Mouse (Mus musculus) brain, embryonic 14.5 days (tissue): ENCODE measurements around the gene Lama4. TPM values are rescaled to one million over a fixed set of nuclear protein-coding genes. Genes with fewer than 3 reads are reported as not detected.

Source experiments
- DNase-seq: peaks from one replicate; pipeline ENCODE4 v3.0.0-alpha.2; 2011; ENCODE audit warnings: low read depth
- CTCF ChIP-seq: fragments of 200-500 bp; IDR thresholded peaks from 2 replicates; pipeline ENCODE4 v1.5.1; 2012; ENCODE audit warnings: inconsistent platforms, mild to moderate bottlenecking, moderate library complexity, borderline replicate concordance; ENCODE audit not compliant: insufficient read depth, insufficient read length; ENCODE audit errors: extremely low read depth
- POLR2A ChIP-seq: fragments of 200-500 bp; IDR thresholded peaks from 2 replicates; pipeline ENCODE4 v1.6.1; 2012; ENCODE audit warnings: mild to moderate bottlenecking, inconsistent platforms, borderline replicate concordance; ENCODE audit not compliant: poor library complexity, insufficient read depth, insufficient read length, severe bottlenecking; ENCODE audit errors: extremely low read depth
- polyA plus RNA-seq: library from polyadenylated mRNA; depleted of rRNA; stranded (reverse); fragments of >200 nt; gene quantifications from 2 replicates; pipeline ENCODE4 v1.2.3, GENCODE M21; 2012

The Lama4 gene
- polyA plus RNA-seq, 1 experiment = 20.4 TPM

- TF ChIP-seq CTCF (no peak), POLR2A (no peak)
- DNase-seq = no peak
Measured at GRCm38 (mm10) chr10:39028403-39028802, 63.1 kb downstream of the Lama4 start.

- no peak for DNase-seq
- TF ChIP-seq CTCF (no peak), POLR2A (no peak)
Measured at GRCm38 (mm10) chr10:39029297-39030147, 64.2 kb downstream of the Lama4 start.

- TF ChIP-seq CTCF = no peak
- no peak for TF ChIP-seq POLR2A
- DNase-seq = no peak
Measured at GRCm38 (mm10) chr10:39030148-39030685, 64.9 kb downstream of the Lama4 start.

- no peak for TF ChIP-seq POLR2A
- peak; percentile 80 for DNase-seq
Measured at GRCm38 (mm10) chr10:39039564-39039963, 74.2 kb downstream of the Lama4 start.

GRCm38 (mm10) chr10:39040026-39040425 is 74.7 kb downstream of the Lama4 start:
- no peak for DNase-seq
- TF ChIP-seq POLR2A (no peak), CTCF (no peak)

- no peak for TF ChIP-seq POLR2A
- no peak for TF ChIP-seq CTCF
- DNase-seq = peak; percentile 9
Measured at GRCm38 (mm10) chr10:39044476-39044995, 79.2 kb downstream of the Lama4 start.

- DNase-seq = no peak
- TF ChIP-seq CTCF (no peak), POLR2A (no peak)
Measured at GRCm38 (mm10) chr10:39045111-39045510, 79.8 kb downstream of the Lama4 start.

- TF ChIP-seq CTCF (no peak), POLR2A (no peak)
- DNase-seq = peak; percentile 31
Measured at GRCm38 (mm10) chr10:39047775-39048174, 82.5 kb downstream of the Lama4 start.

- DNase-seq = no peak
- no peak for TF ChIP-seq POLR2A
- TF ChIP-seq CTCF = no peak
Measured at GRCm38 (mm10) chr10:39049581-39050294, 84.4 kb downstream of the Lama4 start.

GRCm38 (mm10) chr10:39056050-39056449 is 90.7 kb downstream of the Lama4 start:
- no peak for TF ChIP-seq CTCF
- no peak for TF ChIP-seq POLR2A

GRCm38 (mm10) chr10:39064732-39065131 is 99.4 kb downstream of the Lama4 start:
- peak; percentile 34 for DNase-seq
- TF ChIP-seq POLR2A (no peak), CTCF (peak; percentile 57; the same call in 1 of the 2 replicates)

More at GRCm38 (mm10) chr10:39056050-39056449, 90.7 kb downstream of the Lama4 start:
- DNase-seq = no peak
